Mouse (Mus musculus): Measurements from ENCODE around the gene Ofcc1.

Ofcc1 gene

GRCm38 (mm10) chr13:40000236-40000635 lies 361.0 kb downstream of the Ofcc1 start:
- DNase-seq (ENCODE audit: low read depth, low spot score): no peak

- no peak for DNase-seq (ENCODE audit: low read depth, low spot score)
These were observed 363.3 kb downstream of the Ofcc1 start for GRCm38 (mm10) chr13:39997901-39998300.

GRCm38 (mm10) chr13:39979294-39980061 lies 381.8 kb downstream of the Ofcc1 start:
- DNase-seq (ENCODE audit: low read depth, low spot score): no peak

- no peak for DNase-seq (ENCODE audit: low read depth, low spot score)
These were observed 392.8 kb downstream of the Ofcc1 start for GRCm38 (mm10) chr13:39968349-39969016.

GRCm38 (mm10) chr13:39957226-39957625 lies 404.0 kb downstream of the Ofcc1 start:
- no peak for DNase-seq (ENCODE audit: low read depth, low spot score)

- no peak for DNase-seq (ENCODE audit: low read depth, low spot score)
These were observed 405.2 kb downstream of the Ofcc1 start for GRCm38 (mm10) chr13:39956017-39956416.
